Mouse (Mus musculus) cerebellum, adult 2 months (tissue): ENCODE results near the gene Apol8.

ENCODE experiments used
- CTCF ChIP-seq: fragments of 200-500 bp; IDR thresholded peaks from 2 replicates; pipeline ENCODE4 v1.5.1; 2011; ENCODE audit warnings: low read depth, mild to moderate bottlenecking, control low read depth, low read length, moderate library complexity, borderline replicate concordance; ENCODE audit not compliant: insufficient read depth
- POLR2A ChIP-seq: fragments of 200-500 bp; IDR thresholded peaks from 2 replicates; pipeline ENCODE4 v1.6.1; 2011; ENCODE audit warnings: low read length, control low read depth, borderline replicate concordance; ENCODE audit not compliant: insufficient read depth

DNA sequence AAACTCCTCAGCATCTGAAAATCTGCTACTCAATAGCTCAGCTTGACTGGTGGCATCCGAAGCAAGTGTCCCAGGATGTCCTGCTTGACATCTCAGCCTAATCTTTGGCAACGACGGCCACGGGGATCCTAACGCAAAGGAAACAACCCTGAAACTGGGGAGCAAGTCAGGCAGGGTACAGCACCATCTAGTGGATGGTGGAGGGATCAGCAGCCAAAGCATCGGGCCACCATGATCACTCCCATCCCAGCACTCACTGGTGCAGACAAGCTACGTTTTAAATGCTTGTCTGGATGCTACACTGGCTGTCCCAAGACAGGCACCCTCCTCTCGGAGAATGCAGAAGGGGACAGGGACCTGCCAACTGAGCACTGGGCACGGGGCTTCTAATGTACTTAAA is at the start of gene Apol8:
- TF ChIP-seq CTCF (peak; percentile 96), POLR2A (no peak)
